Comparison of ENCODE assay signal across 20 mouse cellular contexts in the genomic region with DNA sequence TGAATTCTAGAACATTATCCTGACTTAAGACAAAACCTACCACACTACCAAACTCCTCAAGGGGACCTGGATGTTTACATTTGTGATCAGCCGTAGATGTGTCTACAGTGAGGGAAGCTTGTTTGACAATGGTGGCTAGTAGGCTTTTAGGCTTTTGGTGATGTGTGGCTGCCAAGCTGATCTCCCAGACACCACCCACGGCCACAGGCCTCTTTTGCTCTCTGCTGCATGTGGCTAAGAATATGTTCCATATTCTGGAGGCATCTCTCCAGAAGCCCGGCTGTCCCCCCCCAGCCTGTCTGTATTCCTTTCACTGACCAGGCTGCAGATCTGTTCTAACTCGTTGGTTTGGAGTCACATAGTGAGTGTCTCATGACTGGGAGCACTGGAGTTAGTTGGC. TPM values are rescaled to one million over a fixed set of nuclear protein-coding genes. Genes with fewer than 3 reads are reported as not detected.
DNase-seq lines count a peak whose midpoint lies in the region; ATAC-seq and TF ChIP-seq lines count a peak whose summit lies in the region.
"Had no signal": no experiment of that assay in that cellular context is flagged by ENCODE, and none has a peak within 500 bp of the region (broad histone marks: within the 10 kb centered on the region; RNA-seq: fewer than 3 reads in every experiment).

No protein-coding gene starts in this region.

- ATAC-seq in frontal cortex, adult (ENCODE audit: low TSS enrichment): peak; percentile 64
- no peak for ATAC-seq in hindbrain, embryonic 15.5 days (ENCODE audit: low FRiP score, low read depth)
- ATAC-seq in hindbrain, embryonic 11.5 days (ENCODE audit: low FRiP score): no peak
- ATAC-seq in liver, postnatal 0 days: no peak
- no peak for ATAC-seq in liver, embryonic 11.5 days (replicated peaks; ENCODE audit: low FRiP score)
- ATAC-seq: forebrain, embryonic 13.5 days; forebrain, embryonic 15.5 days; forebrain, postnatal 0 days had no signal

- no peaks in the 10 kb centered on the region for H3K4me1 ChIP-seq in hindbrain, embryonic 15.5 days (replicated peaks)
- H3K4me1 ChIP-seq in hindbrain, embryonic 11.5 days (replicated peaks; ENCODE audit: control insufficient read depth, insufficient read depth, low read length): no peaks in the 10 kb centered on the region; the same call in 1 of the 2 replicates
- H3K4me1 ChIP-seq in liver, postnatal 0 days (ENCODE audit: insufficient read depth): no peaks in the 10 kb centered on the region
- H3K4me1 ChIP-seq in liver, embryonic 11.5 days (replicated peaks; ENCODE audit: control insufficient read depth, insufficient read depth, low read length): no peaks in the 10 kb centered on the region
- H3K4me1 ChIP-seq: forebrain, embryonic 13.5 days; forebrain, embryonic 15.5 days had no signal

- H3K9ac ChIP-seq in hindbrain, embryonic 15.5 days: no peak overlapping the region
- no peak overlapping the region for H3K9ac ChIP-seq in hindbrain, embryonic 11.5 days (ENCODE audit: low read depth, low read length)
- no peak overlapping the region for H3K9ac ChIP-seq in liver, postnatal 0 days (replicated peaks)
- H3K9ac ChIP-seq in liver, embryonic 11.5 days (ENCODE audit: low read depth, low read length): no peak overlapping the region
- H3K9ac ChIP-seq: forebrain, embryonic 13.5 days; forebrain, embryonic 15.5 days; forebrain, postnatal 0 days had no signal

- TF ChIP-seq CTCF in liver, postnatal 0 days (IDR thresholded peaks at IDR 0.05; ENCODE audit: low read depth): no peak

- H3K27ac ChIP-seq in hindbrain, embryonic 15.5 days (replicated peaks): peak overlapping the region; percentile 58; the same call in 1 of the 2 replicates
- H3K27ac ChIP-seq in hindbrain, embryonic 11.5 days (ENCODE audit: low read depth, low read length): no peak overlapping the region
- H3K27ac ChIP-seq in liver, postnatal 0 days (ENCODE audit: low read depth): 0 out of 2 replicates have a peak overlapping the region, but pooled peaks have one; percentile 3
- H3K27ac ChIP-seq in liver, embryonic 11.5 days (ENCODE audit: low read depth, low read length): no peak overlapping the region
- H3K27ac ChIP-seq: forebrain, embryonic 13.5 days had no signal

- WGBS in hindbrain, embryonic 15.5 days: 76% methylated on average over 4 of the region's 4 CpGs
- 88% methylated on average over 4 of the region's 4 CpGs for WGBS in hindbrain, embryonic 11.5 days
- WGBS in liver, postnatal 0 days (ENCODE audit: insufficient replicate concordance): 73% methylated on average over 4 of the region's 4 CpGs
- WGBS in liver, embryonic 11.5 days: 73% methylated on average over 4 of the region's 4 CpGs

- no peak for TF ChIP-seq EP300 in liver, postnatal 0 days (IDR thresholded peaks at IDR 0.05; ENCODE audit: low read depth)

- no peaks in the 10 kb centered on the region for H3K9me3 ChIP-seq in hindbrain, embryonic 15.5 days
- no peaks in the 10 kb centered on the region for H3K9me3 ChIP-seq in hindbrain, embryonic 11.5 days (ENCODE audit: control insufficient read depth, low read length)
- no peaks in the 10 kb centered on the region for H3K9me3 ChIP-seq in liver, postnatal 0 days (ENCODE audit: low read length)
- no peaks in the 10 kb centered on the region for H3K9me3 ChIP-seq in liver, embryonic 11.5 days (ENCODE audit: control insufficient read depth, low read length)
- H3K9me3 ChIP-seq: forebrain, embryonic 13.5 days; forebrain, embryonic 15.5 days had no signal

- no peak for DNase-seq in frontal cortex, postnatal 36 days (ENCODE audit: low spot score in 2 of 2)
- no peak for DNase-seq in hindbrain, embryonic 11.5 days (ENCODE audit: low spot score)
- DNase-seq in liver, postnatal 0 days: no peak
- DNase-seq in liver, embryonic 11.5 days (ENCODE audit: low spot score): no peak
- no peak for DNase-seq in thymus, postnatal 25 days
- DNase-seq: adrenal gland, adult 2 months; adrenal gland, postnatal 10 days; adrenal gland, postnatal 25 days; cerebellum, adult 11-12 months; cerebellum, adult 2 months; cerebellum, adult 9-10 months; cerebellum, postnatal 10 days; cerebellum, postnatal 25 days; forebrain, postnatal 0 days had no signal

- H3K36me3 ChIP-seq in hindbrain, embryonic 15.5 days: peaks cover 4% of the 10 kb centered on the region; the same call in 1 of the 2 replicates
- H3K36me3 ChIP-seq in hindbrain, embryonic 11.5 days (ENCODE audit: control insufficient read depth, insufficient read depth, low read length): peaks cover 3% of the 10 kb centered on the region; the same call in 1 of the 2 replicates
- peaks cover 10% of the 10 kb centered on the region for H3K36me3 ChIP-seq in liver, postnatal 0 days (replicated peaks; ENCODE audit: insufficient read depth, low read length)
- peaks cover 11% of the 10 kb centered on the region for H3K36me3 ChIP-seq in liver, embryonic 11.5 days (ENCODE audit: control insufficient read depth, insufficient read depth, low read length)

- H3K4me2 ChIP-seq in hindbrain, embryonic 15.5 days: no peak overlapping the region
- no peak overlapping the region for H3K4me2 ChIP-seq in hindbrain, embryonic 11.5 days (replicated peaks; ENCODE audit: low read depth, low read length)
- H3K4me2 ChIP-seq in liver, postnatal 0 days (ENCODE audit: low read depth, low read length): no peak overlapping the region
- no peak overlapping the region for H3K4me2 ChIP-seq in liver, embryonic 11.5 days
- H3K4me2 ChIP-seq: forebrain, embryonic 13.5 days; forebrain, embryonic 15.5 days had no signal

- no peaks in the 10 kb centered on the region for H3K27me3 ChIP-seq in hindbrain, embryonic 15.5 days
- H3K27me3 ChIP-seq in hindbrain, embryonic 11.5 days (ENCODE audit: control insufficient read depth, insufficient read depth, low read length): no peaks in the 10 kb centered on the region
- H3K27me3 ChIP-seq in liver, postnatal 0 days (ENCODE audit: insufficient read depth, low read length): no peaks in the 10 kb centered on the region
- H3K27me3 ChIP-seq in liver, embryonic 11.5 days (replicated peaks; ENCODE audit: control insufficient read depth, insufficient read depth, low read length): no peaks in the 10 kb centered on the region
- H3K27me3 ChIP-seq: forebrain, embryonic 13.5 days; forebrain, embryonic 15.5 days had no signal

- no peak overlapping the region for H3K4me3 ChIP-seq in hindbrain, embryonic 15.5 days
- no peak overlapping the region for H3K4me3 ChIP-seq in hindbrain, embryonic 11.5 days (ENCODE audit: low read depth, low read length)
- H3K4me3 ChIP-seq in liver, postnatal 0 days (ENCODE audit: low read depth, low read length): no peak overlapping the region
- H3K4me3 ChIP-seq in liver, embryonic 11.5 days (ENCODE audit: low read depth, low read length): no peak overlapping the region
- H3K4me3 ChIP-seq: forebrain, embryonic 13.5 days; forebrain, embryonic 15.5 days had no signal

RNA-seq across cellular contexts. Expression of gene Papln, which starts 27.3 kb away (rescaled TPM):
- 0.32 and 0.52 TPM in 2 replicates for polyA plus RNA-seq in hindbrain, embryonic 15.5 days (2015; fragmentation: Nextera tagmentation; extraction: Ambion mirVana)
- polyA plus RNA-seq in hindbrain, embryonic 11.5 days (2014; fragmentation: Nextera tagmentation; extraction: Ambion mirVana): 0.04 and 0.11 TPM in 2 replicates
- polyA plus RNA-seq in liver, postnatal 0 days (2015; fragmentation: Nextera tagmentation; extraction: Ambion mirVana): 0.15 and 0.28 TPM in 2 replicates
- 0.57 and 0.58 TPM in 2 replicates for polyA plus RNA-seq in liver, embryonic 11.5 days (2014; fragmentation: Nextera tagmentation; extraction: Ambion mirVana)
- polyA plus RNA-seq: C2C12; embryonic facial prominence, embryonic 11.5 days had no signal

Comparison
In these comparisons a context has a peak if more than half of its experiments do, and no peak if none do; other contexts are left out.
1. H3K27ac ChIP-seq: peak in hindbrain, embryonic 15.5 days (single experiment) and liver, postnatal 0 days (single experiment); none in hindbrain, embryonic 11.5 days (single experiment) and liver, embryonic 11.5 days (single experiment).